Mouse (Mus musculus) urinary bladder, postnatal 25 days (tissue): ENCODE measurements around the gene Uqcc3.
"Not testable (repeated sequence)": the region's sequence is repeated elsewhere in the genome, so short reads cannot be mapped to it uniquely, and the experiment has no call there.

Source experiments
- DNase-seq: peaks from one replicate; pipeline ENCODE4 v3.0.0; 2022; ENCODE audit warnings: low spot score

The Uqcc3 gene

GRCm38 (mm10) chr19:8895397-8895960, 14.8 kb upstream of the Uqcc3 start:
- DNase-seq = no peak

- peak; percentile 80 for DNase-seq
Observed at GRCm38 (mm10) chr19:8892829-8893766, 12.4 kb upstream of the Uqcc3 start, which contains the start of gene Ints5. Gene Ints5 (plus strand): TSS chr19:8893005.

GRCm38 (mm10) chr19:8888511-8889385, 8.0 kb upstream of the Uqcc3 start, which contains the start of the genes 1810009A15Rik and Gm49416:
Gene 1810009A15Rik (plus strand): TSS chr19:8888853.
Gene Gm49416 (plus strand): TSS chr19:8888926.
- DNase-seq = peak; percentile 87

DNA sequence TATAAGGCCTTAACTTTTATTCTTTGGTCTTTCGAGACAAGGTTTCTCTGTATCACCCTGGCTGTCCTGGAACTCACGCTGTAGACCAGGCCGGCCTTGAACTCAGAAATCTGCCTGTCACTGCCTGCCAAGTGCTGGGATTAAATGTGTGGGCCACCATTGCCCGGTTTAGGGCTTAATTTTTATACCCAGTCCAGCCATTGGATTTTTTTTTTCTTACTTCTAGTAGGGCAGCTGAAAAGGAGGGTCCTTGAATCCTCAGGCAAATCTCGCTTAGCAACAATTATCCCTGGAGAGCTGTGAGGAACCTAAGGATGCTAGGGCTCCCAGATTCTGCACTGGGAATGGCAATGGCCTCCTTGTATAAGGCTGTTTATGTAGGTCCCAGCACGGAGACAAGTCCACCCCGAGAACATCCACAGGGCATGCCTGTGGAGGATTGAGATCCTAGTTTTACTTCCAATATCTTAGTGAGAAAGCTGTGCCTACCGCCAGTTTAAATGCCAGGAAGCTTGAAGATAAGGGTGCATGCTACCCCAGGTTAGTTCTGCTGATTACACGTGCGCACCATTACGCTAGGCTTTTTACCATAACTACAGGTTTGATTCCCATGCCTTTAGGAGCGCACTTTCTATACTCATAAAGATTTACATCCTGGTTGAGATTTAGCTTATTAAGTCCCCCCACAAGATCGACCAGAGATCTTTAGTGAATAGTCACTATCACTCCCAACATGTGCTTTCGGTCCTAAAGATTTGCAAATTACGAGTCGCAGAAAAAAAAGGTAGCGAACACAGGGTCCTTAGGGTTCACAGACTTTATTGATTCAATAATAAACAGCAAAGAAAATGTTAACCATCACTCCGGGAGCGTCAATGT, 7.1 kb upstream of the Uqcc3 start:
- no peak for DNase-seq

GRCm38 (mm10) chr19:8886916-8887584, 6.3 kb upstream of the Uqcc3 start:
- DNase-seq = no peak

- DNase-seq = no peak
Observed at GRCm38 (mm10) chr19:8883616-8884015, 2.9 kb upstream of the Uqcc3 start, which contains the start of the genes Lbhd1 and Gm49403. Gene Lbhd1 (plus strand): TSS chr19:8883732. Gene Gm49403 (plus strand): TSS chr19:8883930.

DNA sequence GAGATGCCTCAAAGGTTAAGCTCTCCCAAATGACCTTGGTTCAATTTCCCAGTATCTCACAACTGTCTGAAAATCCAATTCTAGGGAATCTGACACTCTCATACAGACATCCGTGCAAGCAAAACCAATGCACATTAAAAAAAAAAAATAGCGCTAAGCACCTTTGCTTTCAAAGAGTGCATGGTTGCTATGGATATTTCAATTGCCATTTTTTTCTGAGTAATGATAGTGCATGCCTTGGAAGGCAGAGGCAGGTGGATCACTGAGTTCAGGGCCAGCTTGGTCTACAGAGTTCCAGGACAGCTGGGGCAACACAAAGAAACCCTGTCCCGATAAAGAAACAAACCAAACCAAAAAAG, 290 bp upstream of the Uqcc3 start:
- DNase-seq = no peak

- no peak for DNase-seq
Observed at GRCm38 (mm10) chr19:8875031-8875430, 5.7 kb downstream of the Uqcc3 start.

GRCm38 (mm10) chr19:8872266-8872840, 8.4 kb downstream of the Uqcc3 start:
- DNase-seq = no peak

DNA sequence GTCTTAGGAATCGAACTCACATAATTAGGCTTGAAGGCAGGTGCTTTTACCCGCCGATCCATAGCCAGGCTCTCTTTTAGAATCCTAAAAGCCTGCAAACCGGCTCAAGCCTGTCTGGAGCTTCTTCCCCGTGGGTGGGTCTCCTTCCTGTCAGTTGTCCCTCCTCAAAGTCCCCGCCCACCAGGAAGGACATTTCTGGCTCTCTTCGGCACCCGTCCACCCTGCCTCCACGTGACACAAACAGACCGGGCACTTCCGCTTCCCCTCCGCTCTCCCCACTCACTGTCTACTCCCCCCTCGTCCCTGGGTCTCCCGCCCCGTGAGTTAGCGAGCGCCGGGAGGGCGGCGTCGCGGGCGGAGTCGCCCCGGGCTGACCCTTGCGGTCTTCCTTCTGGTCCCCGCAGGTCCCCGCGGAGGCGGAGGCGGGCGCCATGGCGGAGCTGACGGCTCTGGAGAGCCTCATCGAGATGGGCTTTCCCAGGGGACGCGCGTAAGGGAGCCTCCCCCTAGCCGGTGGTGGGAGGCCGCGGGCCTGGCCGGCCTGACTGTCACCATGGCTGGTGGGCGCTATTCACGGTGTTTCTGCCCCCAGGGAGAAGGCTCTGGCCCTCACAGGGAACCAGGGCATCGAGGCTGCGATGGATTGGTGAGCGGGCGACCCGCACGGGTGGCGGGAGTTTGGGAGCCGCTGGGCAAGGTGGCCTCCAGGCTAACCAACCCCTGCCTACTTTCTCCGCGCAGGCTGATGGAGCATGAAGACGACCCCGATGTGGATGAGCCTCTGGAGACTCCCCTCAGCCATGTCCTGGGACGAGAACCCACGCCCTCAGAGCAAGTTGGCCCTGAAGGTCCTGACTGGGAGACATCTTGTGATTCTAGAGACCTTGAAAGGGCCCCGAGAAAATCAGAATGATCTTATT, 9.2 kb downstream of the Uqcc3 start, which contains the start of gene Ubxn1:
TSS of gene Ubxn1 (plus strand) at position 230 of the 920 bp plus-strand sequence.
- DNase-seq = peak; percentile 92

DNA sequence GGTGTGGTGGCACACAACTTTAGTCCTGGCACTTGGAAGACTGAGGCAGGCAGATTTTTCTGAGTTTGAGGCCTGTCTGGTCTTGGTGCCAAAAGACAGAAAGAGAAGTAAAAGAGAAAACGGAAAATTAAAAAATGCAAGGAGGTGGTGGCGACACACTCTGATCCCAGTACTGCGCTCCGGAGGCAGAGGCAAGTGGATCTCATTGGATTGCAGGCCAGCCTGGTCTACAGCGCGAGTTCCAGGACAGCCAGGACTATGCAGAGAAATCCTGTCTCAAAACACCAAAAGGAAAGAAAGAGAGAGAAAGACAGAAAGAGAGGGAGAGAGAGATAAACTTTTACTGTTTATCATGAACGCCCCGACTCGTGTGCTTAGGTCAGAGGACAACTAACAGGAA, 9.9 kb downstream of the Uqcc3 start:
- DNase-seq = no peak

DNA sequence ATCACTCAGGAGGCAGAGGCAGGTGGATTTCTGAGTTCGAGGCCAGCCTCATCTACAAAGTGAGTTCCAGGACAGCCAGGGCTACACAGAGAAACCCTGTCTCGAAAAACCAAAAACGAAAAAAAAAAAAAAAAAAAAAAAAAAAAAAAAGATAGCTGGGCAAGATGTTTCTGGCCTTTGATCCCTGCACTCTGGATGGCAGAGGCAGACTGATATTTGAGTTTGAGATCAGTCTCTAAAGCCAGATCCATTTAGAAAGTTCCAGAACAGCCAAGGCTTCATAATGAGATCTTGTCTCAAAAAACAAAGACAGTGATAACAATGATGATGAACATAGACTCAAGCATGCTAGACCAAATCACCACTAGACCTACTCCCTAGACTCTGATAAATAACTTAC, 10.3 kb downstream of the Uqcc3 start:
- not testable (repeated sequence) for DNase-seq

DNA sequence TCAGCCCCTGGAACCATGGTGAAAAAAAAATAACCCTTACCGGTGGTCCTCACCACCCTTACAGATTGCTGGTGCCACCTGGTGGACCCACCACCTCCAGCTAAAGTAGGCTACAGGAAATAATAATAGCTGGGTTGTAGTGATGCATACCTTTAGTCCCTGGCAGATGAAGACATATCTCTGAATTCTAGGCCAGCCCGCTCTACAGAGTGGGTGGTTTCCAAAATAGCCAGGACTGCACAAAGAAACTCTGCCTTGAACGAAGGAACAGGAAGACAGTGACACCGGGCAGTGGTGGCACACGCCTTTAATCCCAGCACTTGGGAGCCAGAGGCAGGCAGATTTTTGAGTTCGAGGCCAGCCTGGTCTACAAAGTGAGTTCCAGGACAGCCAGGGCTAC, 16.5 kb downstream of the Uqcc3 start:
- no peak for DNase-seq

- DNase-seq = no peak
Observed at GRCm38 (mm10) chr19:8859018-8859417, 21.7 kb downstream of the Uqcc3 start.

- DNase-seq = no peak
Observed at GRCm38 (mm10) chr19:8857689-8858088, 23.0 kb downstream of the Uqcc3 start.

- DNase-seq = no peak
Observed at GRCm38 (mm10) chr19:8853117-8853516, 27.6 kb downstream of the Uqcc3 start.

DNA sequence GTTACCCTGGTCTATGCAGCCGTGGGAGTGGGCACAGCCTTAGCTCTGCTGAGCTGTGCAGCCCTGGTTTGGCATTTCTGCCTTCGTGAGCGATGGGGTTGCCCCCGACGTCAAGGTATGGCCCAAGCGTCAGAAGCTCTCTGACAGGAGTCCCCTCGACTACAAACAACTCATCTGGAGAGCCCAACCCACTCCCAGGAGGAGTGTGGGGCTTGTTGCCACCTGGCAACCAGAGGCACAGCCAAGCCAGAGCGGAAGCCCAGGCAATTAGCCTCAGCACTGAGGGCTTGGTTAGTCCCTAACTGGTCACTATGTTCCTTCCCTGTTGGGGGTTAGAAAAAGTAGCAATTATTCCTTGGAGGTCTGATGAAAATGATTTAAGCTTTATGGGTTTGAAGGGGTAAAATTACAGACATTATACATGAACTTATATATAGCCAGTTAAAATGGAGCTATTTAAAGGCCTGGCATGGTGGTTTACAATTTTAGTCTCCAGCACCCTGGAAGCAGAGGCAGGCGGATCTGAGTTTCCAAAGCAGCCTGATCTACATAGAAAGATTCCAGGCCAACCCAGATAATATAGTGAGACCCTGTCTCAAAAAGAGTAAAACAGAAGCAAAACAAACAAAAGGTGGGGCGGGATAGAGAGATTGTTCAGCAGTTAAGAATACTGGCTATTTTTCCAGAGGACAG, 28.3 kb downstream of the Uqcc3 start:
- no peak for DNase-seq

GRCm38 (mm10) chr19:8851639-8852038, 29.1 kb downstream of the Uqcc3 start:
- DNase-seq = no peak
